Mouse (Mus musculus) brain, embryonic 14.5 days (tissue): Measurements from ENCODE around the gene Epb41.

ENCODE experiments used
- CTCF ChIP-seq: fragments of 200-500 bp; IDR thresholded peaks from 2 replicates; pipeline ENCODE4 v1.5.1; 2012; ENCODE audit warnings: inconsistent platforms, mild to moderate bottlenecking, moderate library complexity, borderline replicate concordance; ENCODE audit not compliant: insufficient read depth, insufficient read length; ENCODE audit errors: extremely low read depth
- POLR2A ChIP-seq: fragments of 200-500 bp; IDR thresholded peaks from 2 replicates; pipeline ENCODE4 v1.6.1; 2012; ENCODE audit warnings: mild to moderate bottlenecking, inconsistent platforms, borderline replicate concordance; ENCODE audit not compliant: poor library complexity, insufficient read depth, insufficient read length, severe bottlenecking; ENCODE audit errors: extremely low read depth

DNA sequence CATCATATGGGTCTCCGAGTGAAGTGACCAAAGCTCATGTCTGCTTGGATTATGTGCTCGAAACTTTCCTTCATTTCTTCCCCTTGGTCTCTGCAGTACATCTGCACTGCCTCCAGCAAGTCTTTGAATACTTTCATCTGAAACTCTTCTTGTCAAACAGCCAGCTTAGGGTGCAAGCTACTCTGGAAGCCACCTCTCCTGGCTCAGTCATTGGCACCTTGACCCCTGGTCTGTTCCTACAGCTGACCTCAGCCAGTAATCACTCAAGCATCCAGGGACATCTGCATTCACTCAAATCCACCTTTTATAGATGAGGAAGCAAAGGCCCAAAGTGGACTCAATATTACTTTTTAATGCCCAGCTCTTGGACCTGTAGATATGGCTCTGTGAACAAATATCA is 3.4 kb downstream of the Epb41 start:
- TF ChIP-seq CTCF, result no peak
- TF ChIP-seq POLR2A, result no peak
